Mouse (Mus musculus) mature B cell (primary cell): ENCODE data around the gene Rex1bd.
"Not testable (repeated sequence)": the region's sequence is repeated elsewhere in the genome, so short reads cannot be mapped to it uniquely, and the experiment has no call there.

Source experiments
- in situ Hi-C: fragments of 300-500 bp; cut with MboI; formaldehyde crosslinking; loops from 2 replicates; pipeline ENCODE4 v1.14.3; 2019

Rex1bd gene

DNA sequence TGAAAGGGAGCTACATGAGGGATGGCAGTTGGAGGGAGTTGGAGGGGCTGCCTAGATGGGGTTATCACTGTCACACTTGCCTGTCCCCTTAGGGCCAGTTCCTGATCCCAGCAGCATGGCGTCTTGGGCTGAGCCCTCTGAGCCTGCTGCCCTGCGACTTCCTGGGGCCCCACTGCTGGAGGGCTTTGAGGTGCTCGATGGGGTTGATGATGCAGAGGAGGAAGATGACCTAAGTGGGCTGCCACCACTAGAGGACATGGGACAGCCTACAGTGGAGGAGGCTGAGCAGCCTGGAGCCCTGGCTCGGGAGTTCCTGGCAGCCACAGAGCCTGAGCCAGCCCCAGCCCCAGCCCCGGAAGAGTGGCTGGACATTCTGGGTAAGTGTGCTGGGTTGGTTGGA, 22.7 kb upstream of the Rex1bd start:
- in situ Hi-C loops = no loop called here

DNA sequence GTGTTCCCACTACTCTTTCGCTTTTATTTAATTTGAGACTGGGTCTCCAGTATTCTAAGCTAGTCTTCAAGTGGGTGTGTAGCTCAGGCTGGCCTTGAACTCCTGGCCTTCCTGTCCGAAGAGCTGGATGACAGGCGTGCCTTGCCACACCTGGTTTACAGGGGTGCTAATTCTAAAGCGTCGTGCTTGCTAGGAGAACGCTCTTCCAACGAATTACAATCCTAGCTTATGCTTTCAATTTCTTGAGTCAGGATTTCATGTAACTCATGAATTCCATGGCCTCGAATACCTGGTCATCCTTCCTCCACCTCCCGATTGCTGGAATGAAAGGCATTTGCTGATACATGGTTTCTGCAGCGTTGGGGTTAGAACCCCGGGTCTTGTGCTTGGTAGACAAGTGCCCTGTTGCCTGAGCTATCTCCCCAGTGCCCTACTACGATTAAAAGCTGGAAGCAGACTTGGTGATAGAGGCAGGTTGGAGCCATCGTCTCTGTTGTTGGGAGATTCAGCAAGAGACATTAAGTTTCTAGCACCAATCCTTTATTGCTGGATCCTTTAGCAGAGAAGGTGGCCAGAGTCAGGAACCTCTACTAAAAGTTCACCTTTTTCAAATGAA, 21.7 kb upstream of the Rex1bd start:
- in situ Hi-C loops = no loop called here

DNA sequence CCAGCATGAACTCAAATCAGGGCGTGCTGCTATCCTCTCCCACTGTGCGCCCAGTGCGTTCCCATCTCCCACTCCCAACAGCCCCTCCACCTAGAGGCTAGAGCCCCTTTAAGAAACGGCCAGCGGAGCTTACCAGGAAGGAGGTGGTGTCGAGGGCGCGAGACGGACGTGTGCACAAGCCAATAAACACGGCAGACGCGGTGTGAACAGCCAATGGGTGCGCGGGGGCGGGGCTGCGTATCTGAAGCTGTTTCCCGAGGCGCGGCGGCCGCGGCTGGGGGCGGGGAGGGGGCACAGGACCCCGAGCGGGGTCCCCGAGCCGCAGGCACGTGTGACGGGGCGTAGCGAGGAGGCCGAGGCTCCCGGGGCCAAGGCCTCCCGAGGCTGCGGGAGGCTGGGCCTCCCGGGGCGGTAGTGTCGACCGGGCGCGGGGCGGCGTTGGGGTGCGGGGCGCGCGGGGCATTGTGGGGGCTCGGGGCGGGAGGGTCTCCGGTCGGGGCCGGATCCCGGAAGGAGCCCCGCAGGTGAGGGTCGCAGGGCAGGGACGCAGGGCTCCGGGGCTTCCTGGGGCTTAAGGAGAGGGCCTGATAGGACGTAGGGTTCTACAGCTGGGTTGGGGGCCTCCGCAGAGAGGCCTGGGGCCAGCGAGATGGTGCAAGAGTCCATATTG, 21.1 kb upstream of the Rex1bd start, which contains the start of the genes Fkbp8 and Kxd1:
Gene Fkbp8 (plus strand): TSS at position 213 of the 670 bp plus-strand sequence.
Gene Kxd1 (minus strand): TSS at position 445 of the 670 bp plus-strand sequence.
- in situ Hi-C loops = no loop called here

DNA sequence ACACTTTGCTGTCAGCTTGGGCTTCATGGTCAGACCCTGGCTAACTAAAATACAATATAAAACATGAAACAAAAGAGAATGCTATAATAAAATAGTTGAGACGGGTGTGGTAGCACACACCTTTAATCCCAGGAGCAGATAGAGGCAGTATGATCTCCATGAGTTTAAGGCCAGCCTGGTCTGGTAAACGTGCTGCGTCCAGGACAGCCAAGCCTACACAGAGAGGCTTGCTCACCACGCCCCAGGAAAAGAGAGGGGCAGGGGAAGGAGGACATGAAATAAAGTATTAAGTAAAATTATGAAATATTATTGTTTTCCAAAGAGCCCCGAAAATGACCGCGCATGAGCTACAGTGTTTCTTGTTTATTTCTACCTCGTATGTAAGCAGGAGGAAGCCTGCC, 20.6 kb upstream of the Rex1bd start:
- in situ Hi-C loops = no loop called here

DNA sequence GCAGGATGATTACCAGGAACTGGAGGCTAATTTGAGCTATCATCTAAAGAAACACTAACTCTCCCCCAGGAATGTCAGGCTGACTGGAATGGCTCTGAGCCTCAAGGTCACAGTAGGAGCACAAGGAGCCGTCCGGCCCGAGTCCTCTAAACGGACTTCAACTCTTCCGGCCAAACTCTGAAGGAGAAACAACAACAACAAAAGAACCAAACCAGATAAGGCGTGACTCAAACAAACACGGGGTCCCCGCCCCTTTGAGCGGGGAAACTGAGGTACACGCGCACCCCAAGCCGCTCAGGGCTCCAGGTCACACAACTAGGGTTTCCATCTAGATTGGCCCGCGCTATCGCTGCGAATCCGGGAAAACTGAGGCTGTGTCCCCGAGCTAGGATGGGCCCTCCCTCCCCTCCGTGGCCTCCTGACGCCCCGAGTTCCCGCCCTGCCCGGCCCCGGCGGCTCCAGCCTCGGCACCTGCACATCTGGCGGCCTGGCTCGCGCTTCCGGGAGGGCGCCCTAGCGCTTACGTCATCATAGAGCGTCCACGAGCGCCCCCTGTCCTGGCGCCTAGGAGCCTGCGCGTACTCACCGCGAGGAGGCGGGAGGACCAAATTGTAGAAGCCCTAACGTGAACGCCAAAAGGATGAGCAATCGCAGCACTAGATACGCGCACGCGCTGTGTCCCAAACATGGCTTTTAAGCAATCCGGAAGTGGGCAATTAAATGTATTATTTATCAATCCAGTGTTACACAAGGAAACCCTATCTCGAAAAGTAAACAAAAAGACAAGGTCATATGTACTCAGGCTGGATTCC, 16.2 kb upstream of the Rex1bd start:
- in situ Hi-C loops = no loop called here

DNA sequence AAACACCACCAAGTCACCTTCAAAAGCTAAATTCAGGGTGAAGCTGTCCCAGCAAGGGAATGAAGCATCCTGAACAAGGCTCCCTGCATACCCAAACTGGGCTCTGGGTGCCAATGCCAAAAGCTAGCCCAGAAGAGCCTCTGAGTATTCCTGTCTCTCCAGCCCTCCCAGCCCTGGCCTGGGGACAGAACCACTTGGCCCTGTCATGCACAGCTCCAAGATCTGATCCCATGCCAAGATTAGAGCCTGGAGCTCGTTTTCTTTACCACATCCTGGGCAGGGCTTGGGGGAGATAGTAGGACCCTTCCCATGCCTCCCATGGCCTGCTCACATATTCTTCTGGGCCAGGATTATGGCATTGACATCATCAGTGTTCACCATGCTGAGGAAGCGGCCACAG, 13.1 kb upstream of the Rex1bd start:
- in situ Hi-C loops = no loop called here

DNA sequence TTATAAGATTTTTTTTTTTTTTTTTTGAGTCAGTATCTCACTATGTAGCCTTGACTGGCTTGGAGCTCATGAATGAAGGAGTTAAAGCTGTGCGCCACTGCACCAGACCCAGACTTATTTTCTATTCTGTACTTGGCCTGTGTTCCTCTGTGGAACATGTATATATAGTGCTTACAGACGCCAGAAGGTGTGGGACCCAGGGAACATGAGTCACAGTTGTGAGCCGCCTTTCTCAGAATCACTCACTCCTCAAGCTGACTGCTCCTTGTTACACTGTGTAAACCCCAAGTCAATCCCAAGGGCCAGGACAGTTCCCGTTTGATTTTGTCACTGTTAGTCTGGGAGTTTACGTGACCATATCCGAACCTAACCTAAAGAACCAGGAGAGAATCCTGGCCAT, 12.5 kb upstream of the Rex1bd start:
- in situ Hi-C loops = no loop called here

DNA sequence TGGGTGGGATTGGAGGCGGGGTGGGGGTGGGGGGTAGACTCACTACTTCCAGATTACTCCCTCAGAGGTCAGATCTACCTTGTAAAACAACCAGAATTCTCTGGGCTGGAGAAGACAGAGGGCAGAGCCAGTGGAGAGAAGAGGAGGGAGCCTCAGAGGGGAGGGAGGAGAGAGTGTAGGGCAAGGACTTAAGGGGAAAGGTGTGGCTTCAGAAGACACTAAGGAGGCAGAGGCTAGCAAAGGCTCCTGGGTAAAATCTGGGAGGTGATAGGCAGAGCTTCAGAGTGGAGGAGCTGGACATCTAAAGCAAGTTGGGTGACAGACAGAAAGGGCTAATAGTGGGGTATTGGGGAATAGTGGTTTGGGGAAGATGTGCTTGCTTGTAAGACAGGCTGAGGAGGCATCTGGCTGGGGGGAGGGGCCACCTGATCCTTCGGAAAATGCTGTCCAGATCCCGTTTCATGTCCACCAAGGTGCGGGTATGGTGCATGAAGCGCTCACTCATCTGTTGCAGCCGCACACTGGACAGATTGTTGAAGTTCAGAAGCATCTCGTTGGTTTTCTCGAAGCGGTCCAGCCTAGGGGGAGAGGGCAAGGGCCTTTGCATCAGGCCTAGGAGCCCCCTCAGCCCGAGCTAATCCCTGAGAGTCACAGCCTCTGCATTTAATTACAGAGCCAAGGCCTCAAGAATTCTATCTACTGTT, 11.5 kb upstream of the Rex1bd start:
- in situ Hi-C loops = no loop called here

DNA sequence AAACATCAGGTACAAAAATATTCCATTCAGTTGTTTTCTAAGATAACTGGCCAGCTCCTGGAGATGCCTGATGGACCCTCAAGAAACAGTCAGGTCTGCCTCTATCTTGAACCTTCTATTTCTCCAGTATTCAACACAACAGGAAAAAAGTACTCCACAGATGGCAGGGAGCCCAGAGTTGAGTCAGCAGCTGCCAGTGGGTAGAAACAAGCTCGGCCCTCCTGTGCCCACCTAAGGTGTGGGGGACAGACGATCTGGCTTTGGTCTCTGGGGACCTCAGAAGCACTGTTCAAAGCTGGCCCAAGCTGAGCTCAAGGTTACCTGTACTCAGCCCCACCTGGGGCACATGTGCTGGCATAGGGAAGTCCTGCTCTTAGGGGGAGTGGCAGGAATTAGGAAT, 6.9 kb upstream of the Rex1bd start:
- in situ Hi-C loops = no loop called here

DNA sequence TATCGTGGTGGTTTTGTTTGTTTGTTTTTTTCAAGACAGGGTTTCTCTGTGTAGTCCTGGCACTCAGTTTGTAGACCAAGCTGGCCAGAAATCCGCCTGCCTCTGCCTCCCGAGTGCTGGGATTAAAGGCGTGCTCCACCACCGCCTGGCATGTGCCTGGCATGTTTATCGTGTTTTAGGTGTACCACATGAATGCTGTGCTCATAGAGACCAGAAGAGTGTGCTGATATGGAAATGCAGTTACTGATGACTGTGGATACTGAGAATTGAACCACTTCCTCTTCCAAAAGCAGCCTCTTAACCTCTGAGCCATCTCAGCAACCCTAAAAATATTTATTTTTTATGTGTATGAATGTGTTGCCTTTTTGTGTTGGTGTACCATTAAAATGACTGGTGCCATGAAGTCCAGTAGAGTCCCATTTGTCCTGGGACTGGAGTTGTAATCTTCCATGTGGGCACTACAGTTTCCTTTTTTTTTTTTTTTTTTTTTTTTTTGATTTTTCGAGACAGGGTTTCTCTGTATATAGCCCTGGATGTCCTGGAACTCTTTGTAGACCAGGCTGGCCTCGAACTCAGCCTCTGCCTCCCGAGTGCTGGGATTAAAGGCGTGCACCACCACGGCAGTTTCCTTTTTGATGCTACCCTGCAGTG, 5.8 kb upstream of the Rex1bd start:
- in situ Hi-C loops = no loop called here

DNA sequence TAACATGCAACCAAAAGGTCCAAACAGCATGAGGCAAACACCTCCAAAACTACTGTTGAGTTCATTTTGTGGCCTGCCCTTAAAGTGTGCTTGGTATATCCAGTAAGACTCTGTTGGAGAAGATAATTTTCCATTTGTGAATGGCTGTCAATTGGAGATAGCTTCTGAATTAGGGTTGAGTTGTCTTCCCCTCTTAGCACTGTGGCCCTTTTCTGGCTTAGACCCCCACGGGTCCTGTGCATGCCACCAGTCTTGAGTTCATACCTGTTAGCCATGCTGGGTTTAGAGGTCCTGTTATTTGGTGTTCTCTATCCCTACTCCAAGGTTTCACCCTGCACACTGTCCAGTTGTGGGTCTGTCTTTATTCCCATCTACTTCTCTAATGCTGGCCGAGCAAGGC, 5.2 kb upstream of the Rex1bd start:
- in situ Hi-C loops = no loop called here

DNA sequence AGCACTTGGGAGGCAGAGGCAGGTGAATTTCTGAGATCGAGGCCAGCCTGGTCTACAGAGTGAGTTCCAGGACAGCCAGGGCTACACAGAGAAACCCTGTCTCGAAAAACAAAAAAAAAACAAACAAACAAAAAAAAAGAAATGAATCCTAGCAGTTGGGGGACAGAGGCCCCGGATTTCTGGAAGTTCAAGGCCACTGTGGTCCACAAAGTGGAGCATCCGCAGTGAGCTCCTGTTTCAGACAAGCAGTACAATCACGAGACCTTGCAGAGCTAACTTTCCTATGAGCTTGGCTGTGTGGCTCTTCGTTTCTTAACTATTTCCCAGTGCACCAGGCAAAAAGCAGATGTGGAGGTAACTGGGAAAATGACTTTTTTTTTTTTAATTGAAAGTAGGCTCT, 4.6 kb upstream of the Rex1bd start:
- in situ Hi-C loops = not testable (repeated sequence)

DNA sequence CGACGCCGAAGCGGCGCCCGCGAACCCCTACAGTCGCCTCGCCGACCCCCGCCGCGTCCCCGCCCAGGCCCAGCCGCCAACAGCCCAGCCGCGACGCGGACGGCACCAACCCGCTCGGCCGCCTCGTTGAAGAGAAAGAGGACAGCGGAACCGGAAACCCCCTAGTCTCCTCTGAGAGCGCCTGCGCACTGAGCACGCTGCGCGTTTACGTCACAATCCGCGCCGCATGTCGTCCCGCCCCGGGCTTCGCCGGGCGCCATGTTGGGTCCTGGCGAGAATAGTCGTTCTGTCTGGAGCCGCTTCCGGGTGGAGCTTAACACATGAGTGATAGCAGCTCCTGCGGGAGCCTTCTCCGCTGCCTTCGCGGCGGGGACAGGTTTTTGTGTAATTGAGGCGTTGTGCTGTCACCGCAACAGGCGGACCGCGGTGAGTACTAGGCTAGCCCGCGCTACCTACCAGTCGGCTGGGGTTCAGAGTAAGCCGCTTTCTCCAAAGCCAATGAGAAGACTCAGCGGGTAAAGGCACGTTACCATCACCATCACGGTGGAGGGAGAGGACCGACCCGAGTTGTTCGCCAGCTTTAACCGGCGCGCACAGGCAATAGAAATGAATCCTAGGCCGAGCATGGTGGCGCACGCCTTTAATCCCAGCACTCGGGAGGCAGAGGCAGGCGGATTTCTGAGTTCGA, 3.8 kb upstream of the Rex1bd start, which contains the start of gene Uba52:
Gene Uba52 (minus strand): TSS at position 574 of the 688 bp plus-strand sequence.
- in situ Hi-C loops = no loop called here

DNA sequence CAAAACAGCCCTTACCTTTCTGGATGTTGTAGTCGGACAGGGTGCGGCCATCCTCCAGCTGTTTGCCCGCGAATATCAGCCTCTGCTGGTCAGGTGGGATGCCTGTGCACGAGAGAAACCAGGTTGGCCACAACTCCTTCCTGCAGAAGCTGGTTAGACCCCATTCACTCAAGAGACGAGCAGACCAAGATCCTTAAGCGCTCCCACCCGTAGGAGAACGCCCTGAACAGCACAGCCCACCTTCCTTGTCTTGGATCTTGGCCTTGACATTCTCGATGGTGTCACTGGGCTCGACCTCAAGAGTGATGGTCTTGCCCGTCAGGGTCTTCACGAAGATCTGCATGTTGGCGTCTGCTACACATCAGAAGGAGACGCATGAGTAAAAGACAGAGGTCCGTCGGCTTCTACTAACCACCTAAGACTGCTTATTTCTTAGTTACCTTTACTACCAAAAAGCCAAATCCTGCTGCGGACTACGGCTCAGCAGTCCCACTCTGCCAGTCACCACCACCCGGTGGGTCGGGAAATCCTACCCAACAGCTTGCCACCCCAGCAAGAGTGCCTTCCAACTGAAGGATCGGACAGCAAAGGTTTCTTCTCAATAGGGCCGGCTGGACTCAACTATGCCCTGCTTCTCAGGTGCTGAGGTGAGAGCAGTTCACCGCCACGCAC, 2.9 kb upstream of the Rex1bd start:
- in situ Hi-C loops = loop anchor here (5.0 kb wide), 1 partner anchor 132 kb away; no protein-coding TSS in a partner anchor

DNA sequence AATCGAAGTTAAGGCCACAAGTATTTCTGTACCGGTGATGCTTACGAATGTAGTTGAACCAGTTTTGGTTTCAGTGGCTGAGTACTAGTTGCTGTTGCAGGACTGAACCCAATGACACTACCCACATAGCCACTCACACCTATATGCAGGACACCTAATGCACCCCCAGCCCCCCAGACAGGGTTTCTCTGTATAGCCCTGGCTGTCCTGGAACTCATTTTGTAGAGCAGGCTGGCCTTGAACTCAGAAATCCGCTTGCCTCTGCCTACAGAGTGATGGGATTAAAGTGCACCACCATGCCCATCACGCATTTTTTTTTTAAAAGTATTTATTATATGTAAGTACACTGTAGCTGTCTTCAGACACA, 458 bp upstream of the Rex1bd start:
- in situ Hi-C loops = loop anchor here (5.0 kb wide), 1 partner anchor 130 kb away; no protein-coding TSS in a partner anchor

DNA sequence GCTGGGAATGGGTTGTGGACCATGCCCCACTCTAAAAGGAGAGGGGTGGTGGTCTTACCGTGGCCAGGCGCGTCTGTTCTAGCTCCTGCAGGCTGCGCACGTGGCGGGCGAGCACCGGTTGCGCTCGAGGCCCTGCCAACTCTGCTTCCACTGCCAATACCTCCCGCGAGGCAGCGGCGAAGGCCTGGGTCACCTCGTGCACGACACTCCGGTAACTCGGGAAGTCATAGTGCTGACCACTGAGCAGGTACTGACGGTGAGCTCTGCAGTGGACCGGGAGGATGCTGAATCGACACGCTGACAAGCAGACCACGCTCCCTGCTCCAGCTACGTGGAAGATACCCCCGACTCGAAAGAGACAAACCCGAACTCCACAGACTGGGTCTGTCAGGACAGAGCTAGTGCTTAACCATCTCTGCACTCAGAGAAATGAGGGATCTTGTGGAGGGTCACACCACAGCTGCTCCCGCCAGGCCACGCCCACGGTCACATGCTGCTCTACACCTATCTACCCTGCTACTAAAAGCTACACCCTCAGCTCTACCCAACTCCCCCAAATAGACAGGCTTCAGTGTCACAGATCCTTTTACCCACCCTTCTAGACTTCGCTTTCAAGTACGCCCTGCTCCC, 739 bp downstream of the Rex1bd start:
- in situ Hi-C loops = loop anchor here (5.0 kb wide), 1 partner anchor 129 kb away; no protein-coding TSS in a partner anchor

DNA sequence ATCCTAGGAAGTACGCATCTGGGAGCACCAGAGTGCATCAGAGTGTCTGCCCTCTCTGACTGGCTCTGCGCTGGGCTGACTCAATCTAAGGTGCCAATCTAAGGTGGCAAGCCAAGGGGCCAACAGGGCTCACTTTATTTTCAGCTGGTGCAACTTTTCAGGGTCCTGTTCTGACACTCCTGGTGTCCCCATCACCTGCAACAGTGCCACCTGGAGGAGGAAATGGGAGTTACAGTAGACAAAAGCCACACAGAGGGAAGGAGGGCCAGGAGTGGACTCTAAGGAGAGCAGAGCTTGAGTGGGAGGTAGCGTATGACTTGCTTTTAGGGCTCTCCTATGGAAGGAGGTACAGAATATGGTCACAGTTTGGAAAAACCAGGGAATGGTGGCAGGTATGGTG, 1.7 kb downstream of the Rex1bd start:
- in situ Hi-C loops = loop anchor here (5.0 kb wide), 1 partner anchor 128 kb away; no protein-coding TSS in a partner anchor

DNA sequence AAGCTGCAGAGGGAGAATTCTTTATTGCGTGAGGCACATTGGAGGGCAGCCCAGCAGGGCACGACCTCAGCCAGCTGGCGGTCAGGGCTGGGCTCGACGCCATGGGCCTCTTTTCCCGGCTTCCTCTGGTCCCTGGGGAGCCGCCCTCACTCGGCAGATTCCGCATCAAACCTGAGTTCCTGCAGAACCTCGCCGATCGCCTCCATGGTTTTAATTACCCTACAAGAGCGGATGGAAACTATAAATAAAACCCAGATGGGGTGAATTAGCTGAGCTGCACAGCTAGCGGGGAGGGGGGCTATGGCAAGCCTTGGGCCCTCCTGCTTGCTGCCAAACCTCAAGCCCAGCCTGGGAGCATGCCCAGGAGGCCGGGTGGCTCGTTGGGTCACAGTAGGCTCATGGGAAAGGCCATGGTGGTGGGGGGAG, 2.2 kb downstream of the Rex1bd start:
- in situ Hi-C loops = no loop called here

DNA sequence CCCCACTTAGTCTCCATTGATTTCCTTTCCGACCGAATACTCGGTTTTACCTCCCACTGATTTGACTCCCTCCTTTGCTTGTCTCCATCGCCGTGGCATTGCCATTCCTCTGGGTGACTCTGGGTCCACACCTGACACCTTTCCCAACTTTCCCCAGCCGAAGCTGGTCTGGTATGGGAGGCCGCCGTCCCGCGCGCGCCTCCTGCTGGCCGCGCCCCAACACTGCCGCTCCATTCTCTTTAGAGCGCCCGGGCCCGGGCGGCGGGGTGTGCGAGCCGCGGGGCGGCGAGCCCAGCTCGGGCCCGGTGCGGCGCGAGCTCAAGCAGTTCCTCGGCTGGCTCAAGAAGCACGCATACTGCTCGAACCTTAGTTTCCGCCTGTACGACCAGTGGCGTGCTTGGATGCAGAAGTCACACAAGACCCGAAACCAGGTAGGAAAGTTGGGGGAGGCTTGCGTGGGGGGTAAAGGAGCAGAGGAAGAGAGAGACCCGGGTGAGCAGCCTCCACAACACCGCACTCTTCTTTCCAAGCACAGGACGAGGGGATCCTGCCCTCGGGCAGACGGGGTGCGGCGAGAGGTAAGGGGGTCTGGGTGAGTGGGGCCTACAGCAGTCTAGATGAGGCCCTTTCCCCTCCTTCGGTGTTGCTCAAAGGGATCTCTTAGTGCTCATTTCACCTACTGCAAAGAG, 3.3 kb downstream of the Rex1bd start:
- in situ Hi-C loops = no loop called here
